Comparison of ENCODE assay signal across 29 mouse cellular contexts in the genomic region with DNA sequence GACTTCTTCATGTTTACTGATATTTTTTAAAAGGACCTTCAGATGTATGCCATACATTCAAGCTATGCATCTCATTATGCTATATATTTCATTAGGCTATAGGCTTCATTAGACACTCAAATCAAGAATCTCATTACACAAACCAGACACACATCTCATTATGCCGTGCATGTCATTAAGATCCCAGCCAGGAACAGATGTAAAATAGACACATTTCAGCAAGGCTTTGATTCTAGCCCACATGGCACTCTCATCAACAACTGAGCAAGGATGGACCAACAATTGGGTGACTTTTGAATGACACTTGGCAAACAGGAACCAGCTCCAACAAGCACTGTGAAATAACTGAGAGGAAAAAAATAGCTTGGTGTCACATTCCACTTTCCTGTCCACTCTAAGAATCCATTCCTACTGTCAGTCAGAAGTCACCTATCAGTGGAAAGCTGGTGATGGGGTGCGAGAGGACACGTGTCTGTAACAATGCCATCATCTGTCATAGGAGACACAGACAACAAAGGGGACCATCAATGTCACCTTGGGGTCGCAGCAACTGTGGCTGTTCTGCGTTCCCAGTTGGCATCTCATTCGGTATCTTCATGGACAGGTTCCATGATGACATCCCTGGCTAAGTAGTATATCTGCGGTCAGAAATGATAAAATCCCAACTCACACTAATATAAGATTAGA.
A peak's percentile ranks its signal among the peaks of the same experiment; 100 is the strongest.
DNase-seq lines count a peak whose midpoint lies in the region; ATAC-seq and TF ChIP-seq lines count a peak whose summit lies in the region.
"Had no signal": no experiment of that assay in that cellular context is flagged by ENCODE, and none has a peak within 500 bp of the region (broad histone marks: within the 10 kb centered on the region; RNA-seq: fewer than 3 reads in every experiment).

No protein-coding gene starts in this region.

- H3K27ac ChIP-seq in forebrain, embryonic 13.5 days = no peak overlapping the region
- H3K27ac ChIP-seq in forebrain, embryonic 11.5 days (ENCODE audit: low read depth, low read length) = no peak overlapping the region
- peak overlapping the region; percentile 71 for H3K27ac ChIP-seq in heart, adult 2 months
- no peak overlapping the region for H3K27ac ChIP-seq in heart, embryonic 11.5 days (ENCODE audit: low read depth, low read length)
- H3K27ac ChIP-seq in heart, postnatal 0 days (ENCODE audit: low read depth) = peak overlapping the region; percentile 38
- no peak overlapping the region for H3K27ac ChIP-seq in hindbrain, embryonic 10.5 days
- H3K27ac ChIP-seq: embryonic facial prominence, embryonic 12.5 days; hindbrain, embryonic 14.5 days; kidney, embryonic 15.5 days; limb, embryonic 12.5 days; liver, embryonic 15.5 days; midbrain, embryonic 12.5 days; neural tube, embryonic 12.5 days; stomach, postnatal 0 days had no signal

- no peaks in the 10 kb centered on the region for H3K27me3 ChIP-seq in forebrain, embryonic 13.5 days
- no peaks in the 10 kb centered on the region for H3K27me3 ChIP-seq in forebrain, embryonic 11.5 days (ENCODE audit: control insufficient read depth, insufficient read depth, low read length)
- H3K27me3 ChIP-seq in heart, adult 2 months (ENCODE audit: control insufficient read depth, insufficient read depth, low read length) = no peaks in the 10 kb centered on the region
- H3K27me3 ChIP-seq in heart, embryonic 11.5 days (ENCODE audit: control insufficient read depth, insufficient read depth, low read length) = no peaks in the 10 kb centered on the region
- no peaks in the 10 kb centered on the region for H3K27me3 ChIP-seq in heart, postnatal 0 days (ENCODE audit: control insufficient read depth, insufficient read depth, low read length)
- H3K27me3 ChIP-seq in hindbrain, embryonic 10.5 days (ENCODE audit: insufficient read depth, poor library complexity, severe bottlenecking) = no peaks in the 10 kb centered on the region
- H3K27me3 ChIP-seq: CH12.LX; embryonic facial prominence, embryonic 12.5 days; kidney, embryonic 15.5 days; limb, embryonic 12.5 days; liver, embryonic 15.5 days; midbrain, embryonic 12.5 days; neural tube, embryonic 12.5 days had no signal

- no peak overlapping the region for H3K4me3 ChIP-seq in forebrain, embryonic 13.5 days
- no peak overlapping the region for H3K4me3 ChIP-seq in forebrain, embryonic 11.5 days (ENCODE audit: low read depth, low read length)
- H3K4me3 ChIP-seq in heart, adult 2 months = no peak overlapping the region
- H3K4me3 ChIP-seq in heart, embryonic 11.5 days (ENCODE audit: low read depth, low read length) = no peak overlapping the region
- H3K4me3 ChIP-seq in heart, postnatal 0 days (ENCODE audit: low read depth, low read length) = no peak overlapping the region
- no peak overlapping the region for H3K4me3 ChIP-seq in hindbrain, embryonic 10.5 days
- H3K4me3 ChIP-seq: embryonic facial prominence, embryonic 12.5 days; kidney, embryonic 15.5 days; limb, embryonic 12.5 days; liver, embryonic 15.5 days; midbrain, embryonic 12.5 days; myocyte; neural tube, embryonic 12.5 days had no signal

- no peak for TF ChIP-seq CTCF in heart, adult 2 months (IDR thresholded peaks at IDR 0.05)
- TF ChIP-seq CTCF in heart, postnatal 0 days (IDR thresholded peaks at IDR 0.05; ENCODE audit: low read depth) = no peak

- no peaks in the 10 kb centered on the region for H3K79me2 ChIP-seq in heart, adult 2 months (replicated peaks; ENCODE audit: control insufficient read depth, insufficient read depth, low read length)

- H3K9me3 ChIP-seq in forebrain, embryonic 13.5 days (replicated peaks) = no peaks in the 10 kb centered on the region
- H3K9me3 ChIP-seq in forebrain, embryonic 11.5 days (ENCODE audit: control insufficient read depth, low read length) = no peaks in the 10 kb centered on the region
- no peaks in the 10 kb centered on the region for H3K9me3 ChIP-seq in heart, embryonic 11.5 days (replicated peaks; ENCODE audit: control insufficient read depth, low read length)
- no peaks in the 10 kb centered on the region for H3K9me3 ChIP-seq in heart, postnatal 0 days (replicated peaks; ENCODE audit: control insufficient read depth, low read length)
- H3K9me3 ChIP-seq in hindbrain, embryonic 10.5 days = no peaks in the 10 kb centered on the region
- H3K9me3 ChIP-seq: embryonic facial prominence, embryonic 12.5 days; kidney, embryonic 15.5 days; limb, embryonic 12.5 days; liver, embryonic 15.5 days; midbrain, embryonic 12.5 days; neural tube, embryonic 12.5 days had no signal

- WGBS in forebrain, embryonic 13.5 days = 84% methylated on average over 7 of the region's 7 CpGs
- WGBS in forebrain, embryonic 11.5 days = 90% methylated on average over 7 of the region's 7 CpGs
- 60% methylated on average over 7 of the region's 7 CpGs for WGBS in heart, adult 2 months
- WGBS in heart, embryonic 11.5 days (ENCODE audit: insufficient replicate concordance) = 58% methylated on average over 7 of the region's 7 CpGs
- WGBS in heart, postnatal 0 days = 36% methylated on average over 7 of the region's 7 CpGs
- 83% methylated on average over 7 of the region's 7 CpGs for WGBS in hindbrain, embryonic 10.5 days

- H3K4me1 ChIP-seq in forebrain, embryonic 13.5 days = peaks cover 5% of the 10 kb centered on the region
- no peaks in the 10 kb centered on the region for H3K4me1 ChIP-seq in forebrain, embryonic 11.5 days (replicated peaks; ENCODE audit: control insufficient read depth, insufficient read depth, low read length)
- peaks cover 3% of the 10 kb centered on the region for H3K4me1 ChIP-seq in heart, adult 2 months (ENCODE audit: control insufficient read depth, insufficient read depth, low read length)
- H3K4me1 ChIP-seq in heart, embryonic 11.5 days (ENCODE audit: control insufficient read depth, insufficient read depth, low read length) = no peaks in the 10 kb centered on the region
- peaks cover 16% of the 10 kb centered on the region; the same call in 1 of the 2 replicates for H3K4me1 ChIP-seq in heart, postnatal 0 days (ENCODE audit: control insufficient read depth, insufficient read depth)
- no peaks in the 10 kb centered on the region for H3K4me1 ChIP-seq in hindbrain, embryonic 10.5 days (replicated peaks)
- H3K4me1 ChIP-seq: embryonic facial prominence, embryonic 12.5 days; kidney, embryonic 15.5 days; limb, embryonic 12.5 days; liver, embryonic 15.5 days; midbrain, embryonic 12.5 days; neural tube, embryonic 12.5 days had no signal

- no peak for TF ChIP-seq POLR2A in heart, adult 2 months (IDR thresholded peaks at IDR 0.05; ENCODE audit: insufficient read depth, low read depth, low read length)

- TF ChIP-seq EP300 in heart, adult 2 months (IDR thresholded peaks at IDR 0.05; ENCODE audit: insufficient read depth, low read depth, low read length) = peak; percentile 76
- 0 out of 2 replicates have a peak, but pooled peaks have one; percentile 24 for TF ChIP-seq EP300 in heart, postnatal 0 days (IDR thresholded peaks at IDR 0.05; ENCODE audit: low read depth)

- DNase-seq in forebrain, embryonic 11.5 days (ENCODE audit: low spot score) = no peak
- peak in 1 of 2 experiments; percentile 55 for DNase-seq in heart, adult 2 months
- DNase-seq in heart, adult 9 months (ENCODE audit: low spot score in 2 of 2) = peak; percentile 65 to 67
- no peak for DNase-seq in heart, postnatal 0 days (ENCODE audit: low spot score)
- no peak for DNase-seq in hindbrain, embryonic 10.5 days (ENCODE audit: low spot score)
- DNase-seq in spleen, adult 18-20 months = no peak
- DNase-seq: adrenal gland, adult 8-10 months; cerebellum, adult 8-10 months; cerebellum, postnatal 36 days; embryo, embryonic 11 days; kidney, adult 11 months; kidney, postnatal 4 days; lung, embryonic 14.5 days; lung, postnatal 14 days; right cerebral cortex, adult 18-20 months; thymus, adult 18-20 months; thymus, postnatal 25 days had no signal

- H3K9ac ChIP-seq in forebrain, embryonic 13.5 days = no peak overlapping the region
- no peak overlapping the region for H3K9ac ChIP-seq in forebrain, embryonic 11.5 days (ENCODE audit: low read length)
- H3K9ac ChIP-seq in heart, adult 2 months (ENCODE audit: low read depth, low read length) = no peak overlapping the region
- H3K9ac ChIP-seq in heart, embryonic 11.5 days (ENCODE audit: low read depth, low read length) = no peak overlapping the region
- no peak overlapping the region for H3K9ac ChIP-seq in heart, postnatal 0 days (replicated peaks; ENCODE audit: low read depth, low read length)
- H3K9ac ChIP-seq: embryonic facial prominence, embryonic 12.5 days; hindbrain, embryonic 14.5 days; kidney, embryonic 15.5 days; limb, embryonic 12.5 days; liver, embryonic 15.5 days; lung, embryonic 14.5 days; midbrain, embryonic 12.5 days; neural tube, embryonic 12.5 days had no signal

- ATAC-seq in forebrain, embryonic 13.5 days = peak; percentile 51; the same call in 1 of the 2 replicates
- ATAC-seq in forebrain, embryonic 11.5 days (replicated peaks; ENCODE audit: low FRiP score) = no peak
- no peak for ATAC-seq in heart, embryonic 11.5 days (replicated peaks; ENCODE audit: insufficient number of reproducible peaks, low FRiP score, low TSS enrichment)
- ATAC-seq in heart, postnatal 0 days (ENCODE audit: insufficient read depth, low read depth) = peak; percentile 72

- H3K36me3 ChIP-seq in forebrain, embryonic 13.5 days (ENCODE audit: poor library complexity, severe bottlenecking) = no peaks in the 10 kb centered on the region
- no peaks in the 10 kb centered on the region for H3K36me3 ChIP-seq in forebrain, embryonic 11.5 days (ENCODE audit: control insufficient read depth, insufficient read depth, low read length)
- no peaks in the 10 kb centered on the region; the same call in none of the 2 replicates for H3K36me3 ChIP-seq in heart, adult 2 months (ENCODE audit: control insufficient read depth, insufficient read depth, low read length)
- H3K36me3 ChIP-seq in heart, embryonic 11.5 days (ENCODE audit: control insufficient read depth, insufficient read depth, low read length) = no peaks in the 10 kb centered on the region
- no peaks in the 10 kb centered on the region for H3K36me3 ChIP-seq in heart, postnatal 0 days (replicated peaks; ENCODE audit: control insufficient read depth, insufficient read depth, low read length)
- no peaks in the 10 kb centered on the region for H3K36me3 ChIP-seq in hindbrain, embryonic 10.5 days
- H3K36me3 ChIP-seq: embryonic facial prominence, embryonic 12.5 days; kidney, embryonic 15.5 days; limb, embryonic 12.5 days; liver, embryonic 15.5 days; midbrain, embryonic 12.5 days; neural tube, embryonic 12.5 days had no signal

- no peak overlapping the region for H3K4me2 ChIP-seq in forebrain, embryonic 13.5 days
- no peak overlapping the region for H3K4me2 ChIP-seq in forebrain, embryonic 11.5 days (ENCODE audit: low read depth, low read length, severe bottlenecking)
- H3K4me2 ChIP-seq in heart, embryonic 11.5 days = no peak overlapping the region
- no peak overlapping the region for H3K4me2 ChIP-seq in heart, postnatal 0 days (ENCODE audit: low read depth, low read length)
- H3K4me2 ChIP-seq: embryonic facial prominence, embryonic 12.5 days; hindbrain, embryonic 14.5 days; kidney, embryonic 15.5 days; limb, embryonic 12.5 days; liver, embryonic 15.5 days; lung, embryonic 14.5 days; midbrain, embryonic 12.5 days; neural tube, embryonic 12.5 days had no signal

- intact Hi-C loops in heart, adult 2 months (cut with DNase I) = loop anchor here (10.0 kb wide), 2 partner anchors 104 to 1014 kb away; no protein-coding TSS in a partner anchor

Comparison
In these comparisons a context has a peak if more than half of its experiments do, and no peak if none do; other contexts are left out.
1. ATAC-seq: peak in forebrain, embryonic 13.5 days (single experiment) and heart, postnatal 0 days (single experiment); none in forebrain, embryonic 11.5 days (single experiment) and heart, embryonic 11.5 days (single experiment).
2. H3K27ac ChIP-seq: peak in heart, adult 2 months (single experiment) and heart, postnatal 0 days (single experiment); none in forebrain, embryonic 13.5 days (single experiment), forebrain, embryonic 11.5 days (single experiment), heart, embryonic 11.5 days (single experiment) and hindbrain, embryonic 10.5 days (single experiment).
3. DNase-seq: peak in heart, adult 9 months (2 of 2); none in forebrain, embryonic 11.5 days (single experiment), heart, postnatal 0 days (single experiment), hindbrain, embryonic 10.5 days (single experiment) and spleen, adult 18-20 months (0 of 2).